Mouse (Mus musculus): ENCODE data around the gene Creb3l4. TPM values are rescaled to one million over a fixed set of nuclear protein-coding genes. Genes with fewer than 3 reads are reported as not detected.
"Not testable (repeated sequence)": the region's sequence is repeated elsewhere in the genome, so short reads cannot be mapped to it uniquely, and the experiment has no call there.

Creb3l4 gene
- total RNA-seq (2022): under 1 TPM in 2 of 4 experiments, not detected in 2; 0.38 to 0.81 TPM

- peak; percentile 32 for DNase-seq (ENCODE audit: low spot score)
Observed at GRCm38 (mm10) chr3:90242984-90243775, at the start of gene Creb3l4. Gene Creb3l4, minus strand, starts transcription at chr3:90243512.

GRCm38 (mm10) chr3:90292345-90293275 lies 49.3 kb upstream of the Creb3l4 start, which contains the start of gene Gatad2b:
Gene Gatad2b, plus strand, starts transcription at chr3:90293178.
- peak; percentile 100 for DNase-seq (ENCODE audit: low spot score)

GRCm38 (mm10) chr3:90291982-90292344 lies 48.7 kb upstream of the Creb3l4 start:
- no peak for DNase-seq (ENCODE audit: low spot score)

- no peak for DNase-seq (ENCODE audit: low spot score)
Observed at GRCm38 (mm10) chr3:90290602-90291001, 47.3 kb upstream of the Creb3l4 start.

GRCm38 (mm10) chr3:90289403-90289802 lies 46.1 kb upstream of the Creb3l4 start:
- DNase-seq (ENCODE audit: low spot score): not testable (repeated sequence)

GRCm38 (mm10) chr3:90284150-90284549 lies 40.8 kb upstream of the Creb3l4 start:
- no peak for DNase-seq (ENCODE audit: low spot score)

GRCm38 (mm10) chr3:90280708-90281107 lies 37.4 kb upstream of the Creb3l4 start:
- DNase-seq (ENCODE audit: low spot score): no peak

GRCm38 (mm10) chr3:90279743-90280142 lies 36.4 kb upstream of the Creb3l4 start:
- DNase-seq (ENCODE audit: low spot score): no peak

- no peak for DNase-seq (ENCODE audit: low spot score)
Observed at GRCm38 (mm10) chr3:90279216-90279615, 35.9 kb upstream of the Creb3l4 start.

GRCm38 (mm10) chr3:90278211-90278610 lies 34.9 kb upstream of the Creb3l4 start:
- no peak for DNase-seq (ENCODE audit: low spot score)

- DNase-seq (ENCODE audit: low spot score): no peak
Observed at GRCm38 (mm10) chr3:90277793-90278192, 34.5 kb upstream of the Creb3l4 start.

- DNase-seq (ENCODE audit: low spot score): no peak
Observed at GRCm38 (mm10) chr3:90276858-90277257, 33.5 kb upstream of the Creb3l4 start.

GRCm38 (mm10) chr3:90275286-90275685 lies 32.0 kb upstream of the Creb3l4 start:
- DNase-seq (ENCODE audit: low spot score): no peak

- DNase-seq (ENCODE audit: low spot score): no peak
Observed at GRCm38 (mm10) chr3:90273855-90274254, 30.5 kb upstream of the Creb3l4 start.

- DNase-seq (ENCODE audit: low spot score): no peak
Observed at GRCm38 (mm10) chr3:90272170-90272569, 28.9 kb upstream of the Creb3l4 start.

GRCm38 (mm10) chr3:90270784-90271183 lies 27.5 kb upstream of the Creb3l4 start:
- no peak for DNase-seq (ENCODE audit: low spot score)

GRCm38 (mm10) chr3:90268971-90269370 lies 25.7 kb upstream of the Creb3l4 start:
- DNase-seq (ENCODE audit: low spot score): no peak

- no peak for DNase-seq (ENCODE audit: low spot score)
Observed at GRCm38 (mm10) chr3:90268190-90268589, 24.9 kb upstream of the Creb3l4 start.

GRCm38 (mm10) chr3:90266901-90267775 lies 23.8 kb upstream of the Creb3l4 start:
- DNase-seq (ENCODE audit: low spot score): no peak

GRCm38 (mm10) chr3:90265932-90266741 lies 22.8 kb upstream of the Creb3l4 start:
- peak; percentile 36 for DNase-seq (ENCODE audit: low spot score)

Measured in heart, adult 8-10 months (tissue).